Mouse (Mus musculus) T-helper 17 cell (primary cell): ENCODE results near the gene Hspb2.

Experiments
- in situ Hi-C, 2 experiments: fragments of 300-600 bp; cut with MboI, MseI; formaldehyde crosslinking; loops; 1 replicate in 1 of 2; 2 replicates in 1 of 2; pipeline ENCODE4 v1.15.1; 2025; ENCODE audit warnings: high pct_unique_total_duplicates in 2 of 2

The Hspb2 gene

GRCm38 (mm10) chr9:50752054-50752602, at the start of gene Hspb2:
Gene Hspb2, minus strand, starts transcription at chr9:50752354.
- in situ Hi-C loops = loop anchor here in 1 of 2 experiments (10.0 kb wide), 1 partner anchor 687 kb away; no protein-coding TSS in a partner anchor

DNA sequence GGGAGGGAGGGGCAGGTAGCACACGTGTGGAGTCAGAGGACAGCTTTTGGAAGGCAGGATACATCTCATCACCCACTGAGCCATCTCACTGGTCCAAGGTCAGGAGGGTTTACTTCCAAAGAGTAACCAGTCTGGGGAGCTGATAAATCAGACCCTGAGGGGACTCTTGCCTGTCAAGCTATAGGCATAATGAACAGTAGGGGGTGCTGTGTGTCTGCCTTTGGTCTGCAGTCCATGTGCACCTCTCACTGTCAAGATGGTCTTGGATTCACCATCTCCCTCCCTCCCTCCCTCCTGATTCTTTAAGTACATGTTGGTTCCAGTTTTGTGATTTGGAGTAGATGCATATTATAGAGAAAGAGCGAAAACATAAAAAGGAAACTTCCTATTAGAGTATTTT, 48.8 kb upstream of the Hspb2 start:
- in situ Hi-C loops = loop anchor here in 1 of 2 experiments (10.0 kb wide), 1 partner anchor 354 kb away; no protein-coding TSS in a partner anchor

GRCm38 (mm10) chr9:50798368-50798767, 46.2 kb upstream of the Hspb2 start:
- in situ Hi-C loops = no loop called here

GRCm38 (mm10) chr9:50797641-50798040, 45.5 kb upstream of the Hspb2 start:
- in situ Hi-C loops = no loop called here

DNA sequence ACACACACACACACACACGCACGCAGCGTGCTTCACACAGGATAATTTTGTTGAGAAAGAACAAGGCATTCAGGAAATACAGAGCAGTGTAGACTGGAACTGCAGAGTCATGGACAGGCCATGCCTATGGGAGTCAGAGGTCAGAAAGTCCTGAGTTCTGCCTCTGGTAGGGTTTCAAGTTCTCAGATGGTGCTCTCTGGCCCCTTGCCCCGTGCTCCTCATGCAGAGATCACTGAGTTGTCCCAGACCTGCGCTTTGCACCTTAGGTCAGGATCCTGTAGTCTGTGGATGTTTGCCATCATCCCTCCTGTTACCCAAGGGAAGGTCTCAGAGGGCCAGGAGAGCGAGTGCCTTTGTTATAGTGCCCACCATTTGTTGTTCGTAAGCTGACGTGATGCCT, 44.6 kb upstream of the Hspb2 start:
- in situ Hi-C loops = no loop called here

DNA sequence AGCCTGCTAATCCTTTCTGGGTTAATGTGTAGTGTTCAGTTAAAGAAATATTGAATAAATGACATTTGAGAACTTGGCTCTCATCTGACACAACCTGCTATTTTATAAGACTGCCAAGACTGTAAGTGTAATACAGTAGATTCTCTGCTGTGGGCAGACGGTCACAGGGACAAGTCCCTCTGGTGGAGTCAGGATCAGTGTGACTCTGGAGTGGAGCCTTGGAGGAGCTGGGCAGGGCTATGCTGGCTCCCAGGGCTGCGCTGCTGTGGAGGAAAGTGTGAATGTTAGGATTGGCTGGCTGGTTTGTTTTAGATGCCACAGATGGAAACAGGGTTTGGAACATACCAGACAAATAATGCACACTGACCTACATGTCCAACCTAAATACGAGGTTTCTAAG, 43.1 kb upstream of the Hspb2 start:
- in situ Hi-C loops = no loop called here

GRCm38 (mm10) chr9:50782155-50782554, 30.0 kb upstream of the Hspb2 start:
- in situ Hi-C loops = loop anchor here in 1 of 2 experiments (10.0 kb wide), 1 partner anchor 1267 kb away; no protein-coding TSS in a partner anchor

DNA sequence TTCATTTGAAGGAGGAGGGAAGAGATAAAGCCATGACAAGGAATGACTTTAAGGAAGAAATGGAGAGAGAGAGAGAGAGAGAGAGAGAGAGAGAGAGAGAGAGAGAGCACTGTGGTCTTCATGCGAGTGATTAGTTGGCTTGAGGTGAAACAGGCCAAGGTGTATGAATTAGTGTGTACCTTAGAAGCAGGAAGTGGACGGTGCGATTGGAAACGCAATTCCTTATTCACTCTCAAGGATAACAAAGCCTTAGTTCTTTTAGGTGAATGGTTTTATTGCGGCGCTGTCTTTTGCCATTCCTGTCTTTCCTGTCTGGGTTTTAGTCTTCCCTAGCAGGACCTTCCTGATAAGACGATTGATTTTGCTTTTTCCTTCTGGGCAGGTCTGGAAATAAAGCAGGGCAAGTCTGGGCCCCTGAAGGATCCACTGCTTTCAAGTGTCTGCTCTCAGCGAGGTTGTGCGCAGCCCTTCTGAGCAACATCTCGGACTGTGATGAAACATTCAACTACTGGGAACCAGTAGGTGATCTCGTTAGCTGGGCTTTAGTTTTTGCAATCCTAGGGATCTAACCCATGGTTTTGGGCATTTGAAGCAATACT, 24.1 kb upstream of the Hspb2 start:
- in situ Hi-C loops = no loop called here

- in situ Hi-C loops = no loop called here
These were observed 23.5 kb upstream of the Hspb2 start for GRCm38 (mm10) chr9:50775662-50776126.

DNA sequence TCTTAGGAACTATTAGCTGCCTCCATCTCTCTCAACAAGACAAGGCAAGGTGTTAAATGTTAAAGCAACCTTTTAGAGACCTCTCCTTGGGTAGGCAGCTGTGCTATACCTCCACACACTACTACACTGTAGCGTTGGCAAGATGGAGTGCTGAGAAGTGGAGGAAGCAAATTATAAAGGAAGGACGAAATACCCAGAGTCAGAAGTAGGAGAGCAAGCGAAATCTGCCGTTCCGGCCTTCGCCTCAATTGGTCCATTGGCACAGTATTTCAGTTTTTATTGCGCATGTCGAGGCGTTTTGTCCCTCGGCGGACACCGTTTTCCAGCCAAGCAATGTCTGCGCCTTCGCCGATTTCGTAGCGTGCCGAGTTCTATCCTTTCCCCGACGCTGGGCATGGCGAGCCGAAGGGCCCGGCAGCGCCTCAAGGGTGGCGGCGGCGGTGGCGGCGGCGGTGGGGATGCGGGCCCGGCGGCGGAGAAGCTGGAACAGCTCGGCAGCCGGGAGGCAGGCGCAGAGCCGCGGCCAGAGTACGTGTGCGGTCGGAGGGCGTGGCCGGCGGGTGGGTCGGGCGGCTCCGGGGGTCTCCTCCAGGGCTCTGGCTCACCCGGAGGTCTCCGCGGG, 22.9 kb upstream of the Hspb2 start, which contains the start of the genes Alg9 and 1110032A03Rik:
TSS of gene Alg9 (plus strand) at position 29 of the 622 bp plus-strand sequence.
TSS of gene 1110032A03Rik (minus strand) at position 530 of the 622 bp plus-strand sequence.
- in situ Hi-C loops = no loop called here

- in situ Hi-C loops = no loop called here
These were observed 21.9 kb upstream of the Hspb2 start for GRCm38 (mm10) chr9:50774026-50774462.

- in situ Hi-C loops = no loop called here
These were observed 17.9 kb upstream of the Hspb2 start for GRCm38 (mm10) chr9:50770011-50770410.

- in situ Hi-C loops = no loop called here
These were observed 16.2 kb upstream of the Hspb2 start, which contains the start of gene Fdxacb1 for GRCm38 (mm10) chr9:50768107-50769002. Gene Fdxacb1, plus strand, starts transcription at chr9:50768236.

DNA sequence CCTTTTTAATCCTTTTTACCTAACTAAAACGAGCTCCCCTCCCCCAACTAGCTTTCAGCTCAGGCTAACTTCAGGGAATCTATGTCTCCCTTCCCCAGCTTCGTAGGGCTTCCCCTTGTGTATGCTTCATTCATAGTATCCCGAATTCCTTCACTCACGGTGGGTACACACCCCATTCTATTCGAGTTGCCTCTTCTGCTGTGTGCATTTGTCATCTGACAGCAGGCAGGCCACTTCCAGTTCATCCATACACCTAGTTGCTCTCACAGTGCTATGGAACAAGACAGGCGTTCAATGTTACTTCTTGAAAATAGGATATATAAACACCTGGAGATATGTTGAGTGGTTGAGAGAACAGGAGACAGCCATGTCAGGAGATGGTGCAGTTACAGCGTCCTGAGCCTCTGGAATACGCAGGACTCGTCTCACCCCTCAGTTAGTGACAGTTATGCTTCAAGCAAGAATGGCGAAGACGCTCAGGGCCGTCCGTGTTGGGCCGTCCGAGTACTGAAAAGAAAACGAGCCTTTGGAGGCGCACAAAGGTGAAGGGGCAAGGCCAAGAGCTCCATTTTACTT, 15.5 kb upstream of the Hspb2 start:
- in situ Hi-C loops = no loop called here

DNA sequence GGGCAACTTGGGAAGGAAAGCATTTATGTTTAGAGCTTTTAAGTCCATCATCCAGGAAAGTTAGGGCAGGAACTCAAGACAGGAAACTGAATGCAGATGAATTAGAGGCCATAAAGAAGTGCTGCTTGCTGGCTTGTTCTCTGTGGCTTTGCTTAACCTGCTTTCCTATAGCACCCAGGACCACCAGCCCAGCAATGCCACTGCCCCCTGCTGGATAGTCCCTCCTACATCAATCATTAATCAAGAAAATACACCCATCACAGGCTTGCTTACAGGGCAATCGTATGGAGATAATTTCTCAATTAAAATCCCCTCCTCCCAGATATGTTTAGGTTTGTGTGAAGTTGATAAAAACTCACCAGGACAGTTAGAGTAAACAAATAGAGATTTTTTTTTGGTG, 11.2 kb upstream of the Hspb2 start:
- in situ Hi-C loops = loop anchor here in 1 of 2 experiments (5.0 kb wide), 1 partner anchor 1271 kb away; no protein-coding TSS in a partner anchor

DNA sequence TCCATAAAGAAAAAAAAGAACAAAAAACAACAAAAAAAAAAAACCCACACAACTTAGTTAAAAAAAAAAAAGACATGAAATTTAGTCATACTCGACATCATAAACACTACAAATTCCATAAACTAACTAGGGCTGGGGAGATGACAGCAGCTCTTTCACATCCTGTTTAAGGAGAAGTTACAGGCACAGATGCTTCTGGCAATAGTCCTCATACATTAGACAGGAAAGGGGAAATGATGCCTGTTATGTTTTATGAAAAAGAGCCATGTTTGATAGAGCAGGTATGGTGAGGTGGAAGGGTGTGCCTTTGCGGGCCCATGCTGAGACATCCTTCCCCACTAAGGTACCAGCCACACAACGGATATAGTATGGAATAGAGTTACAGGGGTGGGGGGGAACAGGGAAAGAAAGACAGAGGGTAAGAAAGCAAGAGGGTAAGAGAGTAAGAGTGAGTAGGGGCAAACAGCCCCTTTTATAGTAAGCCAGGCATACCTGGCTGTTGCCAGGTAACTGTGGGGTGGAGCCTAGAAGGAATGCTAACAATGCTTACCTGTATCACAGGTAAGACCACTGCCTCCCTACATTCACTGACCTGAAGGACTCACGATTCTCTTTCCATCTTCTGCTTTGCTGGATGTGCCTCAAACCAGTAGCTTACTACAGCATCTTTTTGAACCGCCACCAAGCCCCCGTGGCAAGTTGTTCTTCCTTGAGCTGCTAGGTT, 9.5 kb upstream of the Hspb2 start:
- in situ Hi-C loops = loop anchor here in 1 of 2 experiments (5.0 kb wide), 1 partner anchor 1269 kb away; no protein-coding TSS in a partner anchor

- in situ Hi-C loops = loop anchor here in 1 of 2 experiments (10.0 kb wide), 1 partner anchor 692 kb away; no protein-coding TSS in a partner anchor
These were observed 4.6 kb upstream of the Hspb2 start for GRCm38 (mm10) chr9:50756711-50757110.

DNA sequence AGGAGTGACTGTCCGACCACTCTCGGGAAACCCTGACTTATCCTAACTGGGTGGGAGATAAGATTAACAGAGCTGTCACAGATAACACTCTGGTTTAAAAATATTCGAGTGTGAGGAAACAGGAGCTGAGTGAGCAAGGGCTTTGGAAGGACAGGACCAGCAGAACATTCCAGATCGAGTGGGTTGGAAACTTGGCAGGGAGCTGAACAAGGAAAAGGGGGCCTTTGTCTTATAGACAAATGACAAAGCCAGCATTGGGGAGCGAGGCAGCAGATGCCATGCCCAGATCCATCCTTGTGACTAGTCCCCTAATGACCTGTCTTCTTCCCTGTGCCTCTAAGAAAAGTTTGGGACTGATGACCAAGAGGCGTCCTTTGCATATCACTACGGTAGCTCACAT, 1.8 kb upstream of the Hspb2 start:
- in situ Hi-C loops = loop anchor here in 1 of 2 experiments (10.0 kb wide), 1 partner anchor 689 kb away; no protein-coding TSS in a partner anchor

DNA sequence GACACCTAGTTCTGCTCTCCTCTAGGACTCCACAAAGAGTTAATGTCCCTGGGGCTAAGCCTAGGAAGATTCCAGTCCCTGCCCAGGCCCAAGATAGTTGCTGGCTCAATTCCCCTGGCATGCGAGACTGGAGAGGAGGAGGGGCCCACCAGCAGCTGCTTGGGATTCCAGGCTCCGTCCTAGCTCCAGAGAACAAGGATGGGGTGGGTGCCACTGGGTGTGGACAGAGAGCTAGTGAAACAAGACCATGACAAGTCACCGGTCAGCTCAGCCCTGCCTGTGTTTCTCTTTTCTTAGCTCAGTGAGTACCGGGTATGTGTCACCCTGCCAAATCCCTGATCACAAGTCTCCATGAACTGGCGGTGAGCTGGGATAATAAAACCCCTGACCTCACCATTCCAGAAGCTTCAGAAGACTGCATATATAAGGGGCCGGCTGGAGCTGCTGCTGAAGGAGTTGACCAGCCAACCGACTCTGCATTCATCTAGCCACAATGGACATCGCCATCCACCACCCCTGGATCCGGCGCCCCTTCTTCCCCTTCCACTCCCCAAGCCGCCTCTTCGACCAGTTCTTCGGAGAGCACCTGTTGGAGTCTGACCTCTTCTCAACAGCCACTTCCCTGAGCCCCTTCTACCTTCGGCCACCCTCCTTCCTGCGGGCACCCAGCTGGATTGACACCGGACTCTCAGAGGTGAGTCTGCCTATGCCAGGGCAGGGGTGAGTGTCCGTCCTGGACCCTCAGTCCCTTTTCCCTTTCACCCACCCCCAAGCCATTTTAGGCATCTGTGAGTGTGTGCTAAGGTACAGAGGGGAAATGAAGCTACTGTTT, 846 bp upstream of the Hspb2 start:
- in situ Hi-C loops = loop anchor here in 1 of 2 experiments (10.0 kb wide), 1 partner anchor 688 kb away; no protein-coding TSS in a partner anchor
